In genomic region chr12:91672528-91672927, GRCm38 (mm10) we compare ENCODE assay signal across 14 mouse cellular contexts.
A peak's percentile ranks its signal among the peaks of the same experiment; 100 is the strongest.
DNase-seq lines count a peak whose midpoint lies in the region; ATAC-seq lines count a peak whose summit lies in the region.
"Had no signal": no experiment of that assay in that cellular context is flagged by ENCODE, and none has a peak within 500 bp of the region (broad histone marks: within the 10 kb centered on the region; RNA-seq: fewer than 3 reads in every experiment).

No protein-coding gene starts in this region.

- H3K27me3 ChIP-seq in midbrain, embryonic 15.5 days (replicated peaks) = no peaks in the 10 kb centered on the region
- H3K27me3 ChIP-seq in midbrain, embryonic 11.5 days (ENCODE audit: control insufficient read depth, insufficient read depth, low read length) = no peaks in the 10 kb centered on the region
- 0 out of 2 replicates have a peak, but pooled peaks cover 4% of the 10 kb centered on the region for H3K27me3 ChIP-seq in heart, embryonic 12.5 days (replicated peaks)
- H3K27me3 ChIP-seq: midbrain, embryonic 12.5 days had no signal

- no peaks in the 10 kb centered on the region for H3K9me3 ChIP-seq in midbrain, embryonic 15.5 days
- no peaks in the 10 kb centered on the region for H3K9me3 ChIP-seq in midbrain, embryonic 11.5 days (ENCODE audit: control insufficient read depth, low read length)
- no peaks in the 10 kb centered on the region for H3K9me3 ChIP-seq in heart, embryonic 12.5 days (replicated peaks)
- H3K9me3 ChIP-seq: heart, embryonic 10.5 days; limb, embryonic 10.5 days; midbrain, embryonic 12.5 days had no signal

- H3K27ac ChIP-seq in midbrain, embryonic 15.5 days = no peak overlapping the region
- no peak overlapping the region for H3K27ac ChIP-seq in midbrain, embryonic 11.5 days (ENCODE audit: low read depth, low read length)
- no peak overlapping the region for H3K27ac ChIP-seq in heart, embryonic 12.5 days (ENCODE audit: poor library complexity, severe bottlenecking)
- H3K27ac ChIP-seq: heart, embryonic 10.5 days; limb, embryonic 10.5 days; midbrain, embryonic 12.5 days had no signal

- ATAC-seq in midbrain, embryonic 15.5 days (replicated peaks) = peak; percentile 62; the same call in 1 of the 2 replicates
- no peak for ATAC-seq in midbrain, embryonic 11.5 days (ENCODE audit: low FRiP score)
- no peak for ATAC-seq in heart, embryonic 12.5 days (ENCODE audit: insufficient number of reproducible peaks, low FRiP score)

- DNase-seq in cerebellum, adult 11-12 months = peak; percentile 18
- DNase-seq in cerebellum, adult 8-10 months = no peak
- DNase-seq in midbrain, embryonic 11.5 days (ENCODE audit: low spot score, missing footprints) = no peak
- peak; percentile 60 to 70 for DNase-seq in layer of hippocampus, adult 8-10 months (ENCODE audit: low spot score in 2 of 2)
- peak; percentile 75 to 83 for DNase-seq in right cerebral cortex, postnatal 10 days (ENCODE audit: low spot score in 2 of 2)
- DNase-seq in lung, postnatal 36 days = no peak
- DNase-seq: adrenal gland, adult 2 months; lung, embryonic 14.5 days had no signal

- no peak overlapping the region for H3K9ac ChIP-seq in midbrain, embryonic 15.5 days
- H3K9ac ChIP-seq in midbrain, embryonic 11.5 days (ENCODE audit: low read length) = no peak overlapping the region
- no peak overlapping the region for H3K9ac ChIP-seq in heart, embryonic 12.5 days
- H3K9ac ChIP-seq: lung, embryonic 14.5 days; midbrain, embryonic 12.5 days had no signal

- WGBS in midbrain, embryonic 15.5 days = 85% methylated on average over 7 of the region's 7 CpGs
- WGBS in midbrain, embryonic 11.5 days = 89% methylated on average over 7 of the region's 7 CpGs
- 91% methylated on average over 7 of the region's 7 CpGs for WGBS in heart, embryonic 12.5 days

- H3K4me3 ChIP-seq in midbrain, embryonic 15.5 days = no peak overlapping the region
- no peak overlapping the region for H3K4me3 ChIP-seq in midbrain, embryonic 11.5 days (ENCODE audit: low read depth, low read length)
- H3K4me3 ChIP-seq in heart, embryonic 12.5 days = no peak overlapping the region
- H3K4me3 ChIP-seq: erythroblast, embryonic 14.5 days; heart, embryonic 10.5 days; limb, embryonic 10.5 days; midbrain, embryonic 12.5 days had no signal

- H3K36me3 ChIP-seq in midbrain, embryonic 15.5 days (replicated peaks) = no peaks in the 10 kb centered on the region
- H3K36me3 ChIP-seq in midbrain, embryonic 11.5 days (ENCODE audit: control insufficient read depth, insufficient read depth, low read length) = no peaks in the 10 kb centered on the region
- no peaks in the 10 kb centered on the region for H3K36me3 ChIP-seq in heart, embryonic 12.5 days
- H3K36me3 ChIP-seq: heart, embryonic 10.5 days; limb, embryonic 10.5 days; midbrain, embryonic 12.5 days had no signal

- H3K4me2 ChIP-seq in midbrain, embryonic 15.5 days = no peak overlapping the region
- H3K4me2 ChIP-seq in midbrain, embryonic 11.5 days = no peak overlapping the region
- no peak overlapping the region for H3K4me2 ChIP-seq in heart, embryonic 12.5 days
- H3K4me2 ChIP-seq: lung, embryonic 14.5 days; midbrain, embryonic 12.5 days had no signal

- H3K4me1 ChIP-seq in midbrain, embryonic 15.5 days = 0 out of 2 replicates have a peak, but pooled peaks cover 3% of the 10 kb centered on the region
- H3K4me1 ChIP-seq in midbrain, embryonic 11.5 days (ENCODE audit: control insufficient read depth, insufficient read depth, low read length) = 0 out of 2 replicates have a peak, but pooled peaks cover 2% of the 10 kb centered on the region
- H3K4me1 ChIP-seq in heart, embryonic 12.5 days (replicated peaks) = peaks cover 17% of the 10 kb centered on the region
- H3K4me1 ChIP-seq: limb, embryonic 10.5 days had no signal

Comparison
In these comparisons a context has a peak if more than half of its experiments do, and no peak if none do; other contexts are left out.
1. DNase-seq: peak in cerebellum, adult 11-12 months (single experiment), layer of hippocampus, adult 8-10 months (2 of 2) and right cerebral cortex, postnatal 10 days (2 of 2); none in cerebellum, adult 8-10 months (single experiment), midbrain, embryonic 11.5 days (single experiment) and lung, postnatal 36 days (single experiment).